Mouse (Mus musculus) B cell, adult 67 days (primary cell): ENCODE results near the gene Scgb2b26. TPM values are rescaled to one million over a fixed set of nuclear protein-coding genes. Genes with fewer than 3 reads are reported as not detected.

Experiments
- total RNA-seq, 2 experiments: library from RNA; stranded (reverse); gene quantifications; 4 replicates each; pipeline ENCODE4 v1.2.4; 2023

Scgb2b26 gene
- total RNA-seq, result not detected

GRCm38 (mm10) chr7:33944940-33945339 lies at the start of gene Scgb2b26:
Gene Scgb2b26, minus strand, starts transcription at chr7:33945040.

Other genes with a start within 250 kb of the Scgb2b26 start
- not detected for gene Scgb2b24, start 205.7 kb downstream of the Scgb2b26 start, total RNA-seq
- not detected for gene Scgb1b24, start 201.2 kb downstream of the Scgb2b26 start, total RNA-seq
- not detected for gene Scgb2b27, start 68.9 kb upstream of the Scgb2b26 start, total RNA-seq
- not detected for gene Scgb1b27, start 76.4 kb upstream of the Scgb2b26 start, total RNA-seq
- not detected for gene Scgb1b30, start 150.4 kb upstream of the Scgb2b26 start, total RNA-seq
- not detected for gene Wtip, start 188.2 kb upstream of the Scgb2b26 start, total RNA-seq
- 100 to 1,000 TPM; 105 to 107 TPM for gene Uba2, start 224.6 kb upstream of the Scgb2b26 start, total RNA-seq